Mouse (Mus musculus) mesoderm, embryonic 11.5 days (tissue): ENCODE data around the gene Uvrag.
A peak's percentile ranks its signal among the peaks of the same experiment; 100 is the strongest.

Experiments
- DNase-seq: peaks from one replicate; pipeline ENCODE4 v3.0.0-alpha.2; 2012; ENCODE audit warnings: low read depth, low spot score

Gene Uvrag

DNA sequence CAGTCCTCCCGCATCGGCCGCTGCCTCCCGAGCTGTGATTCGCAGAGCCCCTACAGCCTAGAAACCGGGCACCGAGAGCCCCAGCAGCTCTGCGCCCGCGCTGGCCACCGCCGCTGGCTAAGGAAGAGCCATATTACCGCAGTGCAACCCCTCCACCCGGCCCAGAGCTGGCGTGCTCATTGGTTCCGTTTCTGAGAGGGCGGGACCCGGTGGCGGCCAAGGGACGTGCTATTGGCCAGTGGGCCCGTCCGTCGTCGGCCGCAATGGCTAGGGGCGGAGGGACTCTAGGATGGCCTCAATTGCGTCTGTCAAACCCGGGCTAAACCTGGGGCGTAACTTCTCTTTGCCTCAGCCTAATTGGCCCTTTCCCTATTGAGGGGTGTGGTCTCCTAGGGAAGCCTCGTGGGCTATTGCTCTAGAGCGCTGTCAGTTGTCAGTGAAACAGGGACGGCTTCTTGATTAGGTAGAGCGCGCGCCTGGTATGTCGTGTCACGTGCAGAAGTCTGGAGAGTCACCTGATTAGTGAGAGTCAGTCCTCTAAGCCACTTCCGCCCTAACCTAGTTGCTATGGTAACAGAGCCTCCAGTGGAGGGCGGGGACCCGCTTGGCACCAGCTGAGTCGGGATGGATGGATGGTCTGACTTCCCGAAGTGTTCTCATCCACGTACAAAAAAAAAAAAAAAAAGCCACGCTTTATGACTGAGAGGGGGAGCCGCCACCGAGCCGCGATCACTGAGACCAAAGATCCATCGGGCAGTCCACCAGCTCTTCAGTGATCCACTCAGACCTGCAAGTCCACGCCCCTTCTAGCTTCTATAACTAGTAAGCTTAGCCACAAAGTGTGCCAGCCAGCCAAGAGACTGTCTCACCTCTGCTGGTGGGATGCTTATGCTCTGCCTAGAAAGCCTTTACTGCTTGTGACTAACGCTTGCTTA lies at the start of gene Uvrag:
Gene Uvrag, minus strand, starts transcription at position 158 of the 935 bp plus-strand sequence.
- DNase-seq = peak; percentile 98

DNA sequence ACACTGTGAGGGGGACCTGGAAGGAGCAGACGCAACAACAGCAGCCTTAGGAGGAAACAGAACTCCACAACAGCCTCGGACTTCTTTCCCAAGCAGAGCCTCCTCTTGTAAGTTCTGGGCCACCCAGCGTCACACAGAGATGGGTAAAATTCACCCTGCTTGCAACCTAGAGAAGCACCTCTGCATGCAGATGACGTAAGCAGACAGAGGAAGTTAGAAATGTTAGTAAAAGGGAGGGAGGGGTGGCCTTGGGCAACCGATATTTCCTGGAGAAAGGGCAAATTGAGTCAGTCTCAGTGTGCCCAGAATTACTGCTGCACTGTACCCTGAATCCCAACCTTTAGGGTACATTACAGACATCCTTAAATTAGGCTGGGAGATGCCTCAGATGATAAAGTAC lies 48.9 kb upstream of the Uvrag start:
- DNase-seq = no peak

DNA sequence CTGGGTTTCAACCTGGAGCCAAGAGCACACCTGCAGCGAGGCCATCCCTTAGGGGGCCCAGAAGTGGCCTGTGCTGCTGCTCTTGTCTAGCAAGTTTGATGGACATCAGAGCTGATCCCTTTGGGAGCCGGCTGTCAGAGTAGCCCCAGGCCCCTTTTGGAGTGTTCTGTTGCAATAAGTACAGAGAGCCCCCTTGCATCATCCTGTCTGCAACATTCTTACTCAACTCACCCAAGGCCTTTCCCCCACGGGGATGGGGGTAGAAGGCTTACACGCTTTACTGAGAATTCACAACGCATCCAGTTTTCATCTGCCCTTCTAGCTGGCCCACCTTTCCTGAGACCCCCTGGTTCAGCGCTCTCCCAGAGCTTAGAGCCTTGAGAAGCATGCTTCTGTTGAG lies 47.7 kb upstream of the Uvrag start:
- no peak for DNase-seq

- no peak for DNase-seq
Observed at GRCm38 (mm10) chr7:99187451-99187850, 46.5 kb upstream of the Uvrag start.

GRCm38 (mm10) chr7:99185405-99185804 lies 44.5 kb upstream of the Uvrag start:
- no peak for DNase-seq

- DNase-seq = no peak
Observed at GRCm38 (mm10) chr7:99183751-99184150, 42.8 kb upstream of the Uvrag start.

- DNase-seq = peak; percentile 96
Observed at GRCm38 (mm10) chr7:99182432-99183172, 41.7 kb upstream of the Uvrag start, which contains the start of gene Dgat2. Dgat2 (minus strand) TSS chr7:99182719.

- no peak for DNase-seq
Observed at GRCm38 (mm10) chr7:99181619-99182431, 40.9 kb upstream of the Uvrag start.

DNA sequence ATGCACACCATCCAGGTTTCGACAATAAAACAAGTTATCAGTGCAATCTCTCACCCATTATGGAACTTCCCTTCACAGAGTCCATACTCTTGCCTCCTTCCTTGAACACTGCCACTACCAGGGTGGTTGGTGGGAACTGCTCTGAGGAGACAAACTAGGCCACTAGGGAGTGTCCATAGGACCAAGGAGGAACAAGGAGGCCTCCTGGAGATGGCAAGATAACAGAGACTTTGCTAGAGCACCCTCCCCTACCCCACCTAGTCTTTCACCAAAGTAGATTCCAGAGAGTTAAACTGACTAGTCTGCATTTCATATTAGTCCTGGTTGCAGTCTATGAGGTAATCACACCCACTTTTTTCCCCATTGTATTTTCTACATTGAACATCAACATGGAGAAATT lies 39.2 kb upstream of the Uvrag start:
- no peak for DNase-seq

- DNase-seq = no peak
Observed at GRCm38 (mm10) chr7:99179271-99179670, 38.3 kb upstream of the Uvrag start.

DNA sequence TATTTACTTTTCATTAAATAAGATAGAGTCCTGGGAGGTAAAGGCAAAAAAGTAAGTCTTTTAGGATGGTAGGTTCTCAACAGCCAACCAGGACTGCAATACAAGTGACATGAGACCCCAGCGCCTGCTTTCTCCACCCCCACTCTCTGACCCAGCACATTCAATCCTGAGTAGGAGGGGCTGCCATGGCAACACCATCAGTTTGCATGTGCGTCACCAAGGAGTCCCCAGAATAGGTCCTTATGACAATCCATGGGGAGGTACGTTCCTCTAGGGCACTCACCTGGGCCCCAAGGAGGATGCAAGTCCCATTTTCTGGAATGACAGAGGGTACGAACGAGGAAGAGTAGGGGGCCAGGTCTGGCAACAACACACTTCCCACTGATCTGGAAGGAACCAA lies 36.4 kb upstream of the Uvrag start:
- DNase-seq = no peak

- no peak for DNase-seq
Observed at GRCm38 (mm10) chr7:99175666-99176065, 34.7 kb upstream of the Uvrag start.

GRCm38 (mm10) chr7:99175118-99175517 lies 34.2 kb upstream of the Uvrag start:
- DNase-seq = no peak

- no peak for DNase-seq
Observed at GRCm38 (mm10) chr7:99174006-99174405, 33.1 kb upstream of the Uvrag start.

DNA sequence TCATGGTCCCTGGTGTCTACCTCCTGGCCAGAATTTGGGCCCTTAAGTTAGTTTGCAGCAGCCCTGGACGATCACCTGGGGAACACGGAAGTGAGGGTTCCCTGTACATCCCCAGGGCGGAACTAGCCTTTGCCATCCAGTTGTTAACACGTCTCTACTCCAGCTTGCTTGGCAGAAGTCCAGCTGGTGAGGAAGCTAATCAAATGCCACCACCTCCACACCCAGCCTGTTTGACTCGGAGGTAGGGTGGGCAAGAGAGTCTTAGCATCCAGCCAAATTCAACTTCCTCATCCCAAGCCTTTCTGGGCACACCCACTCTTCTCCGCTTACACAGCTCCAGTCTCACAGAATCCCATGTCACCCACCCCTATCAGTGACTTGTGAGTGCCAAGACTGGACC lies 32.0 kb upstream of the Uvrag start:
- no peak for DNase-seq

- DNase-seq = no peak
Observed at GRCm38 (mm10) chr7:99171730-99172463, 31.0 kb upstream of the Uvrag start.

- no peak for DNase-seq
Observed at GRCm38 (mm10) chr7:99170519-99170918, 29.6 kb upstream of the Uvrag start.

- no peak for DNase-seq
Observed at GRCm38 (mm10) chr7:99169717-99170403, 28.9 kb upstream of the Uvrag start.

DNA sequence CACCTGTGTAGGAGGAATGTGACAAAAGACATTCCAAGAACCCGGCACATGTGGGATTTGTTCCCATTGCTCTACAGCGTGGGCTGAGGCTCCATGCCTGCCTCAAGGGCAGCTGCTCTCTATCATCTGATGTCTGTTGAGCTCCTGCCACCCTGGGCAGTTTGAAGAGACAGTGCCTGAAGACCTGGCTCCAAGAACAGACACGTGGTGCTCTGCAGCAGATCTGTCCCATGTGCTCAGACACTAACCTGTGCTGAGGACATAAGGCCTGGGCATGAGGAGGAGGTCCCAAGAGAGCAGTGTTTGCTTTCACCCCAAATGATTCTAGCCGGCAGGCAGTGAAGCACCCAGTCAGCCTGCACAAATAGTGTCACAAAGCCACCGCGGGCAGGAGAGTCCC lies 27.8 kb upstream of the Uvrag start:
- no peak for DNase-seq

- DNase-seq = no peak
Observed at GRCm38 (mm10) chr7:99167939-99168338, 27.0 kb upstream of the Uvrag start.

DNA sequence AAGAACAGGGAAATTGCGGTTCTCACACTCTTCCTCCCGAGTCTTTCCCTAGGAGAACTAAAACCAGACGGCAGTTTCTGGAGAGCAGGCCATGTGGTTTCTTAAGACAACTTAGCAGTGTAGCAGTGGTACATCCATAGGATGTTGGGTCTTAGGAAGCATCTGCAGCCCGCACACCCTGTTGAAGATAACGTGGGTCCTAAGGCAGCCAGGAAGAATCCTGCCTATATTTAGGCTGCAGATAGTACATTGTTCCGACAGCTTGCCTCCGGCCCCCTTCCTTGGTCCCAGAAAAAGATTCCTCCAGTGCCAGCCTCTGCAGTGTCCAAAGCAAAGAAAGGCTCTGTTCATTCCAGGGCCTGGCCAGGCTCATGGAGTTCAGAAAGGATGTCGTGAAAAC lies 25.2 kb upstream of the Uvrag start:
- DNase-seq = no peak
